In the genomic region with DNA sequence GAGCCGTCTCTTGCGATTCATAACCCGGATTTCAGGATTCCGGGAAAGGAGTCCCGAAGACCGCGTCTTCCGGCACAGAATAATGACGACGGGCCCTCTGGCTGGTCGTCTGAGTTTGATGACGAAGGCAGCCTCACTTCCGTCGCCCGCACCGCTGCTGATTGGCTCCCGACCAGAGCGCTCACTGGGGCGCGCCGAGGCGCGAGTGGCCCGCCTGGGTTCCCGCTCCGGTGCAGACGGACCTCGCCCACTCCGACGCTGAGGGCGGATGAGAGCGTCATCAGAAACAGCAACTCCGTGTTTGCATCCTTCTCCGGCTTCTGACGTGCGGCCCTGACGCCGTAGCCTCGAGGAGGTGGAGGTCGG, we compare ENCODE assay signal across 8 mouse cellular contexts. TPM values are rescaled to one million over a fixed set of nuclear protein-coding genes. Genes with fewer than 3 reads are reported as not detected.
DNase-seq lines count a peak whose midpoint lies in the region; ATAC-seq and TF ChIP-seq lines count a peak whose summit lies in the region.

TSS of gene Stk19 (minus strand) at position 90 of the 366 bp plus-strand sequence.
TSS of gene Dxo (plus strand) at position 164 of the 366 bp plus-strand sequence.

- no peaks in the 10 kb centered on the region for H3K27me3 ChIP-seq in ES-Bruce4 (ENCODE audit: control insufficient read depth, insufficient read depth, low read length, poor library complexity, severe bottlenecking)
- H3K27me3 ChIP-seq in forebrain, embryonic 13.5 days, result no peaks in the 10 kb centered on the region
- no peaks in the 10 kb centered on the region for H3K27me3 ChIP-seq in liver, postnatal 0 days (ENCODE audit: insufficient read depth, low read length)
- H3K27me3 ChIP-seq in neural tube, embryonic 14.5 days (ENCODE audit: control insufficient read depth, insufficient read depth, low read length), result no peaks in the 10 kb centered on the region

- TF ChIP-seq POLR2A in ES-Bruce4 (IDR thresholded peaks at IDR 0.05; ENCODE audit: insufficient read depth, low read length), result peak; percentile 34

- no peak for TF ChIP-seq EP300 in ES-Bruce4 (IDR thresholded peaks at IDR 0.05; ENCODE audit: insufficient read depth, low read depth, low read length)
- peak; percentile 62; the same call in 1 of the 2 replicates for TF ChIP-seq EP300 in liver, postnatal 0 days (IDR thresholded peaks at IDR 0.05; ENCODE audit: low read depth)

- intact Hi-C loops in heart, postnatal 10 days (cut with DNase I), result no loop called here

- H3K27ac ChIP-seq in ES-Bruce4 (ENCODE audit: insufficient read depth, low read length), result no peak within 1 kb of the TSS
- H3K27ac ChIP-seq in forebrain, embryonic 13.5 days, result peak within 1 kb of the TSS; percentile 81
- H3K27ac ChIP-seq in liver, postnatal 0 days (ENCODE audit: low read depth), result peak within 1 kb of the TSS; percentile 75
- peak within 1 kb of the TSS; percentile 83 for H3K27ac ChIP-seq in neural tube, embryonic 14.5 days (ENCODE audit: low read depth, low read length)

- no peak for TF ChIP-seq CTCF in ES-Bruce4 (IDR thresholded peaks at IDR 0.05; ENCODE audit: low read depth, low read length)
- no peak for TF ChIP-seq CTCF in liver, postnatal 0 days (IDR thresholded peaks at IDR 0.05; ENCODE audit: low read depth)

- peaks cover 3% of the 10 kb centered on the region; the same call in 1 of the 2 replicates for H3K36me3 ChIP-seq in ES-Bruce4 (ENCODE audit: control insufficient read depth, insufficient read depth, low read length, poor library complexity, severe bottlenecking)
- peaks cover 61% of the 10 kb centered on the region for H3K36me3 ChIP-seq in forebrain, embryonic 13.5 days (ENCODE audit: poor library complexity, severe bottlenecking)
- H3K36me3 ChIP-seq in liver, postnatal 0 days (replicated peaks; ENCODE audit: insufficient read depth, low read length), result peaks cover 28% of the 10 kb centered on the region
- H3K36me3 ChIP-seq in neural tube, embryonic 14.5 days (ENCODE audit: control insufficient read depth, insufficient read depth, low read length), result peaks cover 34% of the 10 kb centered on the region

- H3K9ac ChIP-seq in ES-Bruce4 (ENCODE audit: low read depth, poor library complexity, severe bottlenecking), result peak within 1 kb of the TSS; percentile 41
- H3K9ac ChIP-seq in forebrain, embryonic 13.5 days, result peak within 1 kb of the TSS; percentile 83
- H3K9ac ChIP-seq in liver, postnatal 0 days (replicated peaks), result peak within 1 kb of the TSS; percentile 71
- H3K9ac ChIP-seq in neural tube, embryonic 14.5 days (replicated peaks; ENCODE audit: low read depth, low read length), result peak within 1 kb of the TSS; percentile 70

- no peaks in the 10 kb centered on the region for H3K4me1 ChIP-seq in ES-Bruce4 (ENCODE audit: control insufficient read depth, insufficient read depth, low read length)
- H3K4me1 ChIP-seq in forebrain, embryonic 13.5 days, result peaks cover 28% of the 10 kb centered on the region
- peaks cover 16% of the 10 kb centered on the region for H3K4me1 ChIP-seq in liver, postnatal 0 days (ENCODE audit: insufficient read depth)
- peaks cover 20% of the 10 kb centered on the region for H3K4me1 ChIP-seq in neural tube, embryonic 14.5 days (ENCODE audit: control insufficient read depth, insufficient read depth, low read length)

- peak within 1 kb of the TSS; percentile 89 for H3K4me3 ChIP-seq in ES-Bruce4 (ENCODE audit: low read depth, low read length)
- H3K4me3 ChIP-seq in forebrain, embryonic 13.5 days, result peak within 1 kb of the TSS; percentile 81
- peak within 1 kb of the TSS; percentile 83 for H3K4me3 ChIP-seq in liver, postnatal 0 days (ENCODE audit: low read depth, low read length)
- H3K4me3 ChIP-seq in neural tube, embryonic 14.5 days (ENCODE audit: low read depth, low read length), result peak within 1 kb of the TSS; percentile 72

- peak; percentile 73 for ATAC-seq in cerebellum, adult (ENCODE audit: insufficient number of reproducible peaks, low FRiP score, low TSS enrichment)
- peak; percentile 93 for ATAC-seq in forebrain, embryonic 13.5 days
- ATAC-seq in liver, postnatal 0 days, result peak; percentile 96
- ATAC-seq in neural tube, embryonic 14.5 days (ENCODE audit: low read depth), result peak; percentile 93

- peak; percentile 97 to 99 for DNase-seq in heart, postnatal 10 days
- peak; percentile 76 for DNase-seq in large intestine, adult 2 months (ENCODE audit: low read depth, low spot score)
- DNase-seq in liver, postnatal 0 days, result peak; percentile 97
- peak; percentile 97 for DNase-seq in testis, postnatal 10 days (ENCODE audit: low spot score)

- H3K9me3 ChIP-seq in ES-Bruce4 (replicated peaks; ENCODE audit: control insufficient read depth, insufficient read depth, low read length, poor library complexity, severe bottlenecking), result no peaks in the 10 kb centered on the region
- no peaks in the 10 kb centered on the region for H3K9me3 ChIP-seq in forebrain, embryonic 13.5 days (replicated peaks)
- no peaks in the 10 kb centered on the region for H3K9me3 ChIP-seq in liver, postnatal 0 days (ENCODE audit: low read length)
- no peaks in the 10 kb centered on the region for H3K9me3 ChIP-seq in neural tube, embryonic 14.5 days (ENCODE audit: control insufficient read depth, low read length)

- 0% methylated on average over 40 of the region's 40 CpGs for WGBS in forebrain, embryonic 13.5 days
- under 1% methylated on average over 40 of the region's 40 CpGs for WGBS in large intestine, adult 2 months
- WGBS in liver, postnatal 0 days (ENCODE audit: insufficient replicate concordance), result under 1% methylated on average over 40 of the region's 40 CpGs
- WGBS in neural tube, embryonic 14.5 days, result under 1% methylated on average over 40 of the region's 40 CpGs

- peak within 1 kb of the TSS; percentile 81 for H3K4me2 ChIP-seq in forebrain, embryonic 13.5 days
- H3K4me2 ChIP-seq in liver, postnatal 0 days (ENCODE audit: low read depth, low read length), result peak within 1 kb of the TSS; percentile 99
- peak within 1 kb of the TSS; percentile 99 for H3K4me2 ChIP-seq in neural tube, embryonic 14.5 days (ENCODE audit: low read depth, low read length)

RNA-seq across cellular contexts. Expression of gene Stk19, which starts in this region (rescaled TPM):
- 18.7 and 25.8 TPM in 2 replicates for polyA plus RNA-seq in ES-Bruce4 (2011; ENCODE audit: insufficient read depth, insufficient read length, low read depth, missing spikeins)
- polyA plus RNA-seq in forebrain, embryonic 13.5 days (2015; fragmentation: Nextera tagmentation; extraction: Ambion mirVana), result 36.6 and 40.0 TPM in 2 replicates
- 10 to 100 TPM; 12.5 to 13.5 TPM for total RNA-seq in heart, postnatal 10 days (2021)
- 49.5 and 57.9 TPM in 2 replicates for polyA plus RNA-seq in large intestine, adult 2 months (2012; rRNA removed)
- 12.6 and 13.1 TPM in 2 replicates for polyA plus RNA-seq in liver, postnatal 0 days (2015; fragmentation: Nextera tagmentation; extraction: Ambion mirVana)
- 30.5 and 37.7 TPM in 2 replicates for polyA plus RNA-seq in neural tube, embryonic 14.5 days (2014; fragmentation: Nextera tagmentation; extraction: Ambion mirVana)

RNA-seq across cellular contexts. Expression of gene Dxo, which starts in this region (rescaled TPM):
- 22.6 and 24.5 TPM in 2 replicates for polyA plus RNA-seq in ES-Bruce4 (2011; ENCODE audit: insufficient read depth, insufficient read length, low read depth, missing spikeins)
- polyA plus RNA-seq in forebrain, embryonic 13.5 days (2015; fragmentation: Nextera tagmentation; extraction: Ambion mirVana), result 68.6 and 75.7 TPM in 2 replicates
- total RNA-seq in heart, postnatal 10 days (2021), result 10 to 100 TPM; 16.9 to 20.5 TPM
- polyA plus RNA-seq in large intestine, adult 2 months (2012; rRNA removed), result 75.2 and 76.4 TPM in 2 replicates
- 17.6 and 19.2 TPM in 2 replicates for polyA plus RNA-seq in liver, postnatal 0 days (2015; fragmentation: Nextera tagmentation; extraction: Ambion mirVana)
- 59.4 and 67.7 TPM in 2 replicates for polyA plus RNA-seq in neural tube, embryonic 14.5 days (2014; fragmentation: Nextera tagmentation; extraction: Ambion mirVana)
